Mouse (Mus musculus): ENCODE data around the gene Cryga.

DNA sequence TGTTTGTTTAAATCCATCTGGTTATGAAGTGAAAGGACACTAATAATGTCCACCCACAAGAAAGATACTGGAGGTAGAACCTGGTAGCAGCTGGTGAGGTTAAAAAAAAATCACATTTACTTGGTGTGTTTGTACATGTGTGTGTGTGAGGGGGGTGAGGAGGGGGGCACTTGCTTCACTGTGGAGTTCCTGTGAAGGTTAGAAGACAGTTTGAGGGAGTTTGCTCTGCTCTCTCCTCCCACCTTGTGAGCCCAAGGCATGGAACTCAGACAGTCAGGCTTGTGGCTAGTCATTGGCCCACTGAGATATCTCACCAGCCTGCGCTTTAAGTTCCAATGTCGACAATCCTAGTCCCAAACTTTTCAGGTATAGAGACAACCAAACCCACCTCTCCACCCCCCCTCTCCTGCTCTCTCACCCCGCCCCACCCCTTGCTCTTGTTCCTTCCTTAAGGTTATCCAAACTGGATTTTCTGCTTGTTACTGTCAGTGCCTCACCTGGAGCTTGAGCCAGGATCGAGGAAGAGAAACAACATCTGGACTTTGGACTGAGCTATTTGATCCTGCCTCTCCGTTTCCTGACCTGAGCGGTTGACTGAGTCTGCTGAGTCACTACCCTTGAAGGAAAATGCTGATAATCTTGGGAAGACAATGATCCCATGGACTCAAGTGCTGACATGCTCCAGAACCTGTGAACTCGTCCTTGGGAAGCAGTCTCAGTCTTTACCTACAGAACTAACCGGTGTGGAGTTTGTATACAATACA lies 15.2 kb upstream of the Cryga start:
- TF ChIP-seq POLR2A (IDR thresholded peaks at IDR 0.05; ENCODE audit: insufficient read depth, low read depth, low read length) (no peak), CTCF (IDR thresholded peaks at IDR 0.05; ENCODE audit: insufficient read depth, low read depth, low read length) (no peak)

All from olfactory bulb, adult 2 months (tissue).